26 mouse cellular contexts compared by ENCODE assay signal in the genomic region with DNA sequence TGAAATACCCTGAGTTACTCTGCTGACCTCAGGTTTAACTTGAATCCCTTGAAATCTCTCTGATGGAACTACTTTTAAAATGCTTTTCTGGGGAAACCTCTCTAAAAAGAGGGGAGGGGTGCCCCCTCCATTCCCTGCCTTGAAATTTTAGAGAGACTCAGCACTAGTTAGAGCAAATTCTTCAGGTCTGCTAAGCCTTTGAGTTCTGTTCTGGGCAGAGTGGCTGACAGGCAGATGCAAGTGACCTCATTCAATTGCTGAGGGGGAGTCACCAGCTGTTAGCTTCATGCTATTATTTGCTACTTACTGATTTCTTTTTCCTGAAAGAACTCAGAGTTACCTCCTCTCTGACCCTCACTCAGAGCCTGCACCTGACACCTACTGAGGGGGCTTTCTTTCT.
"Had no signal": no experiment of that assay in that cellular context is flagged by ENCODE, and none has a peak within 500 bp of the region (broad histone marks: within the 10 kb centered on the region; RNA-seq: fewer than 3 reads in every experiment).

No protein-coding gene starts in this region.

- ATAC-seq: intestine, embryonic 15.5 days; liver, embryonic 12.5 days; midbrain, embryonic 15.5 days had no signal

- H3K27ac ChIP-seq: intestine, embryonic 15.5 days; kidney, embryonic 15.5 days; left cerebral cortex, adult 2 months; limb, embryonic 10.5 days; limb, embryonic 13.5 days; liver, embryonic 12.5 days; liver, embryonic 15.5 days; lung, embryonic 15.5 days; midbrain, embryonic 10.5 days; midbrain, embryonic 15.5 days; neural tube, embryonic 12.5 days; neural tube, embryonic 15.5 days; stomach, embryonic 15.5 days had no signal

- H3K4me1 ChIP-seq: intestine, embryonic 15.5 days; kidney, embryonic 15.5 days; limb, embryonic 10.5 days; limb, embryonic 13.5 days; liver, embryonic 12.5 days; liver, embryonic 15.5 days; lung, embryonic 15.5 days; megakaryocyte, embryonic 14.5 days; midbrain, embryonic 10.5 days; midbrain, embryonic 15.5 days; neural tube, embryonic 12.5 days; neural tube, embryonic 15.5 days; stomach, embryonic 15.5 days had no signal

- H3K27me3 ChIP-seq: intestine, embryonic 15.5 days; kidney, embryonic 15.5 days; limb, embryonic 13.5 days; liver, embryonic 15.5 days; lung, embryonic 15.5 days; midbrain, embryonic 15.5 days; neural tube, embryonic 12.5 days; neural tube, embryonic 15.5 days; stomach, embryonic 15.5 days had no signal

- H3K36me3 ChIP-seq: intestine, embryonic 15.5 days; kidney, embryonic 15.5 days; limb, embryonic 10.5 days; limb, embryonic 13.5 days; liver, embryonic 12.5 days; liver, embryonic 15.5 days; lung, embryonic 15.5 days; midbrain, embryonic 10.5 days; midbrain, embryonic 15.5 days; neural tube, embryonic 12.5 days; neural tube, embryonic 15.5 days; stomach, embryonic 15.5 days had no signal

- H3K9me3 ChIP-seq: intestine, embryonic 15.5 days; kidney, embryonic 15.5 days; limb, embryonic 10.5 days; limb, embryonic 13.5 days; liver, embryonic 12.5 days; liver, embryonic 15.5 days; lung, embryonic 15.5 days; midbrain, embryonic 10.5 days; midbrain, embryonic 15.5 days; neural tube, embryonic 12.5 days; neural tube, embryonic 15.5 days; stomach, embryonic 15.5 days had no signal

- H3K4me3 ChIP-seq: intestine, embryonic 15.5 days; kidney, embryonic 15.5 days; left cerebral cortex, adult 2 months; limb, embryonic 10.5 days; limb, embryonic 13.5 days; liver, embryonic 12.5 days; liver, embryonic 15.5 days; lung, embryonic 15.5 days; megakaryocyte, embryonic 14.5 days; midbrain, embryonic 10.5 days; midbrain, embryonic 15.5 days; neural tube, embryonic 12.5 days; neural tube, embryonic 15.5 days; stomach, embryonic 15.5 days had no signal

- DNase-seq: kidney, adult 11 months; kidney, adult 8-10 months; kidney, postnatal 10 days; kidney, postnatal 36 days; layer of hippocampus, postnatal 36 days; liver; lung, adult 18-20 months; lung, postnatal 10 days; lung, postnatal 36 days; spleen, adult 18-20 months; thymus, adult 18-20 months; thymus, postnatal 36 days had no signal

- H3K9ac ChIP-seq: intestine, embryonic 15.5 days; kidney, embryonic 15.5 days; limb, embryonic 13.5 days; liver, embryonic 12.5 days; liver, embryonic 15.5 days; lung, embryonic 15.5 days; midbrain, embryonic 15.5 days; neural tube, embryonic 12.5 days; neural tube, embryonic 15.5 days; stomach, embryonic 15.5 days had no signal

- H3K4me2 ChIP-seq: intestine, embryonic 15.5 days; kidney, embryonic 15.5 days; limb, embryonic 13.5 days; liver, embryonic 12.5 days; liver, embryonic 15.5 days; lung, embryonic 15.5 days; midbrain, embryonic 15.5 days; neural tube, embryonic 12.5 days; neural tube, embryonic 15.5 days; stomach, embryonic 15.5 days had no signal
